Mouse (Mus musculus) spleen, adult 2 months (tissue): ENCODE data around the gene C3ar1.

Source experiments
- CTCF ChIP-seq: fragments of 200-500 bp; IDR thresholded peaks from 2 replicates; pipeline ENCODE4 v1.5.1; 2011; ENCODE audit warnings: mild to moderate bottlenecking, inconsistent platforms; ENCODE audit not compliant: insufficient read depth, insufficient read length, insufficient replicate concordance; ENCODE audit errors: extremely low read depth
- POLR2A ChIP-seq: fragments of 200-500 bp; IDR thresholded peaks from 2 replicates; pipeline ENCODE4 v1.6.1; 2011; ENCODE audit warnings: low read depth, low read length, inconsistent platforms

DNA sequence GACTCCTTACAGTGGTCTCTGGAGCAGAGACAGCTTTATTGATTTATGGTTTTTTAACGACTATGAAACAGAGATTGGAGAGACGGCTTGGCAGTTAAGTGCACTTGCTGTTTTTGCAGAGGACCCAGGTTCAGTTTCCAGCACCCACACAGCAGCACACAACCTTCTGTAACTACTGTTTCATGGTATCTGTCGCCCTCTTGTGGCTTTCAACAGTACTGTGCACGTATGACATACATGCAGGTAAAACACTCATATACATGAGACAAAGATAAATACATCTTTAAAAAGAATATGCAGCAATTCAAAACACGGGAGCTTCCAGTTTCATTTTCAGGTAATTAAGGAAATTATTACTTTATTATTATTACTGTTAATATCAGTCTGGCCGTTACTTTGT, 6.5 kb upstream of the C3ar1 start:
- TF ChIP-seq POLR2A (no peak), CTCF (no peak)
